Mouse (Mus musculus): Measurements from ENCODE around the gene Fgf9.

GRCm38 (mm10) chr14:58150471-58150855, 80.1 kb downstream of the Fgf9 start:
- TF ChIP-seq POLR2A (IDR thresholded peaks at IDR 0.05; ENCODE audit: low read depth, low read length) (no peak), CTCF (IDR thresholded peaks at IDR 0.05; ENCODE audit: borderline replicate concordance, insufficient read depth, low read length) (no peak)
